Mouse (Mus musculus) embryonic facial prominence, embryonic 11.5 days (tissue): Measurements from ENCODE around the gene B4galnt1. TPM values are rescaled to one million over a fixed set of nuclear protein-coding genes. Genes with fewer than 3 reads are reported as not detected.
"Not testable (repeated sequence)": the region's sequence is repeated elsewhere in the genome, so short reads cannot be mapped to it uniquely, and the experiment has no call there.

ENCODE experiments used
- ATAC-seq: fragments of 200-750 bp; cut with Nextera tagmentation; replicated peaks from 2 replicates; pipeline ENCODE4 v1.8.0; 2017; ENCODE audit warnings: low read depth; ENCODE audit not compliant: insufficient number of reproducible peaks, low FRiP score, low TSS enrichment
- DNase-seq: peaks from one replicate; pipeline ENCODE4 v3.0.0-alpha.2; 2015; ENCODE audit warnings: low spot score
- H3K27ac ChIP-seq: fragments of 300-500 bp; sonication (generic); replicated peaks from 2 replicates; pipeline ENCODE4 v1.5.1; 2014; ENCODE audit warnings: mild to moderate bottlenecking, low read depth, low read length, control low read depth
- H3K27me3 ChIP-seq: fragments of 300-500 bp; sonication (generic); 2 replicates; pipeline ENCODE4 v1.6.1; 2014; ENCODE audit warnings: mild to moderate bottlenecking, low read length, moderate library complexity, mixed read lengths; ENCODE audit not compliant: control insufficient read depth, insufficient read depth
- H3K36me3 ChIP-seq: fragments of 300-500 bp; sonication (generic); replicated peaks from 2 replicates; pipeline ENCODE4 v1.6.1; 2014; ENCODE audit warnings: low read depth, mild to moderate bottlenecking, low read length, moderate library complexity, mixed read lengths; ENCODE audit not compliant: control insufficient read depth, insufficient read depth
- H3K4me1 ChIP-seq: fragments of 300-500 bp; sonication (generic); 2 replicates; pipeline ENCODE4 v1.6.1; 2014; ENCODE audit warnings: low read length, mixed read lengths; ENCODE audit not compliant: control insufficient read depth, insufficient read depth
- H3K4me2 ChIP-seq: fragments of 300-500 bp; sonication (generic); 2 replicates; pipeline ENCODE4 v1.6.1; 2014; ENCODE audit warnings: low read depth, mild to moderate bottlenecking, control low read depth, low read length, moderate library complexity
- H3K4me3 ChIP-seq: fragments of 300-500 bp; sonication (generic); 2 replicates; pipeline ENCODE4 v1.5.1; 2014; ENCODE audit warnings: low read depth, low read length, control low read depth
- H3K9ac ChIP-seq: fragments of 300-500 bp; sonication (generic); replicated peaks from 2 replicates; pipeline ENCODE4 v1.6.1; 2014; ENCODE audit warnings: mild to moderate bottlenecking, control low read depth, low read length
- H3K9me3 ChIP-seq: fragments of 300-500 bp; sonication (generic); replicated peaks from 2 replicates; pipeline ENCODE4 v1.6.1; 2016; ENCODE audit warnings: mild to moderate bottlenecking, low read length, inconsistent platforms, mixed read lengths; ENCODE audit not compliant: control insufficient read depth
- WGBS: fragments of 180-500 bp; shearing (Covaris S2); extraction: QIAGEN DNeasy Blood & Tissue Kit; methylation state at CpG from one replicate; pipeline ENCODE4 v1.1.7; 2014; 5-methylcytosine and 5-hydroxymethylcytosine counted together
- polyA plus RNA-seq: library from polyadenylated mRNA; unstranded; fragments of >200 nt; fragmentation: Nextera tagmentation; extraction: Ambion mirVana; gene quantifications from 2 replicates; pipeline ENCODE4 v1.2.1, GENCODE M21; 2014

Gene B4galnt1
- polyA plus RNA-seq, 1 experiment from 2014 or later, result 4.9 TPM

- no peak overlapping the region for H3K4me2 ChIP-seq
- H3K27ac ChIP-seq, result no peak overlapping the region
- no peak overlapping the region for H3K9ac ChIP-seq
- DNase-seq (no peak), ATAC-seq (no peak)
- WGBS, result 76% methylated on average over 4 of the region's 5 CpGs
- H3K27me3 ChIP-seq, result no peaks in the 10 kb centered on the region
- H3K4me3 ChIP-seq, result no peak overlapping the region
- no peaks in the 10 kb centered on the region for H3K4me1 ChIP-seq
- H3K36me3 ChIP-seq, result no peaks in the 10 kb centered on the region
- no peaks in the 10 kb centered on the region for H3K9me3 ChIP-seq
Observed at GRCm38 (mm10) chr10:127145303-127145702, 19.7 kb upstream of the B4galnt1 start.

- Histone ChIP-seq H3K36me3 (no peaks in the 10 kb centered on the region), H3K27ac (no peak overlapping the region), H3K4me3 (no peak overlapping the region), H3K4me2 (no peak overlapping the region), H3K9me3 (no peaks in the 10 kb centered on the region), H3K9ac (no peak overlapping the region), H3K4me1 (no peaks in the 10 kb centered on the region), H3K27me3 (no peaks in the 10 kb centered on the region)
- ATAC-seq, result no peak
- whole genome bisulfite sequencing, result 81% methylated on average over 6 of the region's 6 CpGs
- DNase-seq, result no peak
Observed at GRCm38 (mm10) chr10:127147135-127147534, 17.9 kb upstream of the B4galnt1 start.

GRCm38 (mm10) chr10:127150471-127150872 is 14.6 kb upstream of the B4galnt1 start:
- no peak for ATAC-seq
- Histone ChIP-seq H3K4me3 (no peak overlapping the region), H3K4me1 (no peaks in the 10 kb centered on the region), H3K27me3 (no peaks in the 10 kb centered on the region), H3K4me2 (no peak overlapping the region), H3K9ac (no peak overlapping the region), H3K27ac (no peak overlapping the region), H3K9me3 (no peaks in the 10 kb centered on the region), H3K36me3 (no peaks in the 10 kb centered on the region)
- 89% methylated on average over 4 of the region's 4 CpGs for WGBS
- DNase-seq, result no peak

- not testable (repeated sequence) for H3K4me1 ChIP-seq, H3K9ac ChIP-seq, H3K9me3 ChIP-seq, H3K27ac ChIP-seq, H3K4me2 ChIP-seq, DNase-seq, H3K4me3 ChIP-seq, ATAC-seq, H3K36me3 ChIP-seq, H3K27me3 ChIP-seq
- 87% methylated on average over 3 of the region's 3 CpGs for WGBS
Observed at GRCm38 (mm10) chr10:127151233-127151632, 13.8 kb upstream of the B4galnt1 start.

- WGBS, result 82% methylated on average over 10 of the region's 10 CpGs
- H3K9ac ChIP-seq, H3K9me3 ChIP-seq, H3K4me2 ChIP-seq, ATAC-seq, H3K36me3 ChIP-seq, H3K4me1 ChIP-seq, H3K27me3 ChIP-seq, DNase-seq, H3K27ac ChIP-seq, H3K4me3 ChIP-seq: not testable (repeated sequence)
Observed at GRCm38 (mm10) chr10:127152556-127152955, 12.5 kb upstream of the B4galnt1 start.

GRCm38 (mm10) chr10:127153323-127153722 is 11.7 kb upstream of the B4galnt1 start:
- DNase-seq, result no peak
- Histone ChIP-seq H3K4me1 (no peaks in the 10 kb centered on the region), H3K4me2 (no peak overlapping the region), H3K27me3 (no peaks in the 10 kb centered on the region), H3K4me3 (no peak overlapping the region), H3K9ac (no peak overlapping the region), H3K27ac (no peak overlapping the region), H3K9me3 (no peaks in the 10 kb centered on the region), H3K36me3 (no peaks in the 10 kb centered on the region)
- no peak for ATAC-seq
- WGBS, result 94% methylated on average over 7 of the region's 7 CpGs

GRCm38 (mm10) chr10:127154241-127154640 is 10.8 kb upstream of the B4galnt1 start:
- Histone ChIP-seq H3K27ac (no peak overlapping the region), H3K4me1 (no peaks in the 10 kb centered on the region), H3K4me2 (no peak overlapping the region), H3K9me3 (no peaks in the 10 kb centered on the region), H3K36me3 (no peaks in the 10 kb centered on the region), H3K9ac (no peak overlapping the region), H3K4me3 (no peak overlapping the region), H3K27me3 (no peaks in the 10 kb centered on the region)
- ATAC-seq (no peak), DNase-seq (no peak)
- WGBS, result 96% methylated on average over 2 of the region's 2 CpGs

- Histone ChIP-seq H3K9me3 (no peaks in the 10 kb centered on the region), H3K9ac (no peak overlapping the region), H3K27me3 (no peaks in the 10 kb centered on the region), H3K36me3 (no peaks in the 10 kb centered on the region), H3K27ac (no peak overlapping the region), H3K4me2 (no peak overlapping the region), H3K4me1 (no peaks in the 10 kb centered on the region), H3K4me3 (no peak overlapping the region)
- 89% methylated on average over 5 of the region's 5 CpGs for WGBS
- DNase-seq, result no peak
- ATAC-seq, result no peak
Observed at GRCm38 (mm10) chr10:127154652-127155051, 10.4 kb upstream of the B4galnt1 start.
